Mouse (Mus musculus) forebrain, embryonic 14.5 days (tissue): Measurements from ENCODE around the gene H13. TPM values are rescaled to one million over a fixed set of nuclear protein-coding genes. Genes with fewer than 3 reads are reported as not detected.

Source experiments
- ATAC-seq: fragments of 200-750 bp; cut with Nextera tagmentation; 2 replicates; pipeline ENCODE4 v1.8.0; 2017; ENCODE audit warnings: mild to moderate bottlenecking, moderate library complexity
- DNase-seq: peaks from one replicate; pipeline ENCODE4 v3.0.0-alpha.2; 2015; ENCODE audit warnings: low spot score
- H3K27ac ChIP-seq: fragments of 300-500 bp; sonication (generic); 2 replicates; pipeline ENCODE4 v1.5.1; 2014; ENCODE audit warnings: low read depth, mild to moderate bottlenecking, control low read depth, low read length, moderate library complexity
- H3K27me3 ChIP-seq: fragments of 300-500 bp; sonication (generic); replicated peaks from 2 replicates; pipeline ENCODE4 v1.6.1; 2014; ENCODE audit warnings: low read length, control low read depth, mixed read lengths; ENCODE audit not compliant: control insufficient read depth, insufficient read depth
- H3K36me3 ChIP-seq: fragments of 300-500 bp; sonication (generic); 2 replicates; pipeline ENCODE4 v1.6.1; 2014; ENCODE audit warnings: low read length, control low read depth; ENCODE audit not compliant: control insufficient read depth, insufficient read depth
- H3K4me1 ChIP-seq: fragments of 300-500 bp; sonication (generic); 2 replicates; pipeline ENCODE4 v1.6.1; 2014; ENCODE audit warnings: antibody characterized with exemption, low read length, control low read depth; ENCODE audit not compliant: control insufficient read depth, insufficient read depth
- H3K4me2 ChIP-seq: fragments of 300-500 bp; sonication (generic); 2 replicates; pipeline ENCODE4 v1.6.1; 2014; ENCODE audit warnings: mild to moderate bottlenecking, control low read depth, low read length
- H3K4me3 ChIP-seq: fragments of 300-500 bp; sonication (generic); 2 replicates; pipeline ENCODE4 v1.5.1; 2014; ENCODE audit warnings: low read depth, low read length, control low read depth
- H3K9ac ChIP-seq: fragments of 300-500 bp; sonication (generic); 2 replicates; pipeline ENCODE4 v1.6.1; 2014; ENCODE audit warnings: mild to moderate bottlenecking, low read length, control low read depth, moderate library complexity
- H3K9me3 ChIP-seq: fragments of 300-500 bp; sonication (generic); replicated peaks from 2 replicates; pipeline ENCODE4 v1.6.1; 2016; ENCODE audit warnings: low read length, control low read depth, mixed read lengths; ENCODE audit not compliant: control insufficient read depth
- WGBS: fragments of 180-500 bp; shearing (Covaris S2); extraction: QIAGEN DNeasy Blood & Tissue Kit; methylation state at CpG from one replicate; pipeline ENCODE4 v1.1.7; 2014; 5-methylcytosine and 5-hydroxymethylcytosine counted together
- polyA plus RNA-seq: library from polyadenylated mRNA; unstranded; fragments of >200 nt; fragmentation: Nextera tagmentation; extraction: Ambion mirVana; gene quantifications from 2 replicates; pipeline ENCODE4 v1.2.1, GENCODE M21; 2014

H13 gene
- polyA plus RNA-seq, 1 experiment from 2014 or later = 136 TPM

DNA sequence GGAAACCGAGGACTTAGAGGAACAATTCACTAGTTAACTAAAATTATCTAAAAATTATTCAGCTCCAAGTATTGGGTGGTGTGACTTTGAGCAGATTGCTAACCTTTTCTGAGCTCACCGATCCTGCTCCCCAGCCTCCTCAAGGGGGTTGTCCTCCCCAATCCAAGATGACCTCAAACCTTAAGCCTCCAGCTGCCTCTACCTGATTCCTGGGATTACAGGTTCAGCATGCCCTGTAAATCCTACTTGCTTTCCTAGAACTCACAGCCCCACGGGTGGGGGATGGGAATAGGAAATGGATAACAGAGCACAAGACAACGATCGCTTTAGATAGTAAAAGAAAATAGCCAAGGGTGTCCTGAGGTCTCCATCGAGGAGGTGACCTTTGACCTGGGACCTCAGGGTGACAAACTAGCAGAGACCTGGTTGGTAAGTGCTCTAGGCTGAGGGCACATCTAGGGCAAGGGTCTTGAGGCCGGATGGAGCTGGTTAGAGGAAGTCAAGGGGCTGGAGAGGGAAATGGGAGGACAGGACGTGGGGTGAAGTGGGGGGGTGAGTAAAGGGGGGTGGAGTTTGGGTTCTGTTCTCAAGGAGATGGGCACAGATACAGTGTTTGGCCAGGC lies 59.9 kb downstream of the H13 start:
- H3K9me3 ChIP-seq = no peaks in the 10 kb centered on the region

DNA sequence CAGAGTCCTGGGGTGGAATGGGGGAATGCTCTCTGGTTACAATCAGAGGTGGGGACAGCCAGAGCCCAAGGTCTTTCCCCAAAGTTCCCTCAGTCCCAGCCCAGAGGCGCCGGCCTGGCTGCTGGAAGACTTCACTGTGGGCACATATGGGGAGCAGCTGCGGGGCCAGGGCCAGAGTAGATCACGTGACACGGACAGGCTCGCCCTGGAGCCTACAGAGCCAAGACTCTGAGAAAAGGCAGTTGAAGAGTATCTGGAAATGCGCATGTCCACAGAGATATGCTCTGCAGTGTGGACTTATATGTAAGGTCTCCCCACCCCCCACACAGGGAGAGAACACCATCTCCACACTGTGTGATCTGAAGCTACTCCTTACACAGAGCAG lies 60.4 kb downstream of the H13 start:
- DNase-seq = no peak
- H3K27ac ChIP-seq = no peak overlapping the region; the same call in 1 of the 2 replicates
- WGBS = 70% methylated on average over 7 of the region's 7 CpGs
- H3K4me2 ChIP-seq = no peak overlapping the region
- H3K4me3 ChIP-seq = no peak overlapping the region
- no peaks in the 10 kb centered on the region for H3K27me3 ChIP-seq
- H3K36me3 ChIP-seq = no peaks in the 10 kb centered on the region
- no peak overlapping the region for H3K9ac ChIP-seq
- ATAC-seq = no peak
- H3K9me3 ChIP-seq = no peaks in the 10 kb centered on the region
- peaks cover 3% of the 10 kb centered on the region; the same call in 1 of the 2 replicates for H3K4me1 ChIP-seq

More for the DNA sequence above, 59.9 kb downstream of the H13 start:
- no peak overlapping the region for H3K4me3 ChIP-seq
- no peak for ATAC-seq
- no peak overlapping the region for H3K4me2 ChIP-seq
- no peaks in the 10 kb centered on the region for H3K36me3 ChIP-seq
- no peaks in the 10 kb centered on the region for H3K27me3 ChIP-seq
- H3K27ac ChIP-seq = no peak overlapping the region
- no peak for DNase-seq
- 76% methylated on average over 8 of the region's 8 CpGs for WGBS
- no peak overlapping the region for H3K9ac ChIP-seq
- peaks cover under 1% of the 10 kb centered on the region; the same call in 1 of the 2 replicates for H3K4me1 ChIP-seq

GRCm38 (mm10) chr2:152733201-152733600 lies 63.9 kb downstream of the H13 start:
- Histone ChIP-seq H3K36me3 (no peaks in the 10 kb centered on the region), H3K27me3 (peaks cover 11% of the 10 kb centered on the region), H3K9me3 (no peaks in the 10 kb centered on the region), H3K9ac (no peak overlapping the region), H3K4me2 (no peak overlapping the region), H3K4me3 (no peak overlapping the region), H3K4me1 (peaks cover 26% of the 10 kb centered on the region), H3K27ac (no peak overlapping the region)
- ATAC-seq (no peak), DNase-seq (no peak)
- WGBS = 92% methylated on average over 2 of the region's 2 CpGs

DNA sequence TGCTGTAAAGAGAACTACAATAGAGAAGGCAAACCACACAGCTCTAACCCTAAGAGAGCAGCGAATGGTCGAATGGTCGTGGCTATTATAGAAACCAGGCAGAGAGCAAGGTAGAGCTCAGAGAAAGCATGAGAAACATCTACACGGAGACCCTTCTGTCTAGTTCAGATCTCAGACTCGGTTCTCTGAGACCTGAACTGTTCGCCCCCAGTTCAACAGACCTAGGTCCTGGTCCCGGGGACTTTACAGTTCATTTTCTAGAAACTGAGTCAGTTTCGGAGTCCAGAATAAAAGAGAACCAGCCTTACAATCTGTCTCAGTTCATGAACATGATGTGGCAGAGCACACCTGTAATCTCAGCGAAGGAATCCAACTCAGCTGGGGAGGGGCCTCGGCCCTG lies 65.2 kb downstream of the H13 start:
- ATAC-seq = no peak
- Histone ChIP-seq H3K27me3 (peaks cover 11% of the 10 kb centered on the region), H3K27ac (peak overlapping the region; percentile 30; the same call in 1 of the 2 replicates), H3K36me3 (no peaks in the 10 kb centered on the region), H3K9me3 (no peaks in the 10 kb centered on the region), H3K4me1 (peaks cover 33% of the 10 kb centered on the region), H3K9ac (peak overlapping the region; percentile 75), H3K4me3 (peak overlapping the region; percentile 27), H3K4me2 (peak overlapping the region; percentile 92)
- no peak for DNase-seq
- 18% methylated on average over 10 of the region's 10 CpGs for WGBS

DNA sequence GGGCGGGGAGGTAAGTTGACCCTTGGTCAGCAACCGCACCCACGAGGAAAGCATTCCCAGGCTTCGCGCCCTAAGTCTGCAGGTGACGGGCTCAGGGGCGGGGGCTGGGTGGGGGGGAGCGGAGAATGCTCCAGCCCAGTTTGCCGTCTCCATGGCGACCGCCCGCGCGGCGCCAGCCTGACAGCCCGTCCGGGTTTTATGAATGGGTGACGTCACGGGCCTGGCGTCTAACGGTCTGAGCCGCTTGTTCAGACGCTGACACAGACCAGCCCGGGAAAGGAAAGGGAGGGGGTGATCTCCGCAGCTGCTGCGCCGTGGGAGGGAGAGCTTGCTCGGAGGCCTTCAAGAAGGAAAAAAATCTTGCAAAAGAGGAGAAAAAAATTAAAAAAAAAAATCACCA lies 65.7 kb downstream of the H13 start:
- H3K4me1 ChIP-seq = peaks cover 33% of the 10 kb centered on the region
- H3K4me2 ChIP-seq = peak overlapping the region; percentile 92
- peaks cover 11% of the 10 kb centered on the region for H3K27me3 ChIP-seq
- H3K4me3 ChIP-seq = peak overlapping the region; percentile 27
- H3K27ac ChIP-seq = 0 out of 2 replicates have a peak overlapping the region, but pooled peaks have one; percentile 30
- WGBS = 0% methylated on average over 27 of the region's 28 CpGs
- ATAC-seq (peak; percentile 94), DNase-seq (peak; percentile 98)
- no peaks in the 10 kb centered on the region for H3K36me3 ChIP-seq
- H3K9ac ChIP-seq = peak overlapping the region; percentile 75
- no peaks in the 10 kb centered on the region for H3K9me3 ChIP-seq

DNA sequence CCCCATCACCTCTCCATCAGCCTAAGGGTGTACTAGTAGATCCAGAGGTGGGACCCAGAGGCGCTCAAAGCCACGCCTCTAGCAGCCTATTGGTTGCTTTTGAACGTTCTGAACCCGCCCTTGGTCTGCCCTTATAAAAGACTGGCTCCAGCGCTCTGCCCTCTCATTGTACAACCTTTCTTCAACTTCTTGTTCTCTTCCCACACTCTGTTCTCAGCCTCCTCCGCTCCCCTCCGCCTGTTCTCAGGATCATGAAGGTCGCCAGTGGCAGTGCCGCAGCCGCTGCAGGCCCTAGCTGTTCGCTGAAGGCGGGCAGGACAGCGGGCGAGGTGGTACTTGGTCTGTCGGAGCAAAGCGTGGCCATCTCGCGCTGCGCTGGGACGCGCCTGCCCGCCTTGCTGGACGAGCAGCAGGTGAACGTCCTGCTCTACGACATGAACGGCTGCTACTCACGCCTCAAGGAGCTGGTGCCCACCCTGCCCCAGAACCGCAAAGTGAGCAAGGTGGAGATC lies 66.9 kb downstream of the H13 start, which contains the start of gene Id1:
Gene Id1 (plus strand): TSS at position 162 of the 512 bp plus-strand sequence.
- DNase-seq = peak; percentile 89
- peak within 1 kb of the TSS; percentile 48 for H3K4me3 ChIP-seq
- peaks cover 11% of the 10 kb centered on the region for H3K27me3 ChIP-seq
- no peaks in the 10 kb centered on the region for H3K36me3 ChIP-seq
- H3K9me3 ChIP-seq = no peaks in the 10 kb centered on the region
- 0% methylated on average over 28 of the region's 28 CpGs for WGBS
- peak; percentile 60 for ATAC-seq
- peak within 1 kb of the TSS; percentile 79 for H3K27ac ChIP-seq
- peaks cover 33% of the 10 kb centered on the region for H3K4me1 ChIP-seq
- H3K4me2 ChIP-seq = peak within 1 kb of the TSS; percentile 92
- H3K9ac ChIP-seq = peak within 1 kb of the TSS; percentile 75

DNA sequence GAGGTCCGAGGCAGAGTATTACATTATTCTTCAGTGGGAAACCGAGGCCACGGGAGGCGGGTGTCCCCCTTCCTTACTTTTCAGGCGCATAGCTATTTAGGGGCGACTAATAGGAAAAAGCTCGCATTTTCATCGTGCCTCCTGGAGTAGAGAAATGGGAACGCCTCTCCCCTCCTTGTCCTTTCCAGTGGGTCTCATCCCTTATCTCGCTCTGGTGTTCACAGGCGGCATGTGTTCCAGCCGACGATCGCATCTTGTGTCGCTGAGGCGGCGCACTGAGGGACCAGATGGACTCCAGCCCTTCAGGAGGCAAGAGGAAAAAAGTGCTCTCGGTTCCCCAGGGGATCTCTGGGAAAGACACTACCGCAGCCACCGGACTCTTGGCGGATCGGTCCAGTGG lies 67.5 kb downstream of the H13 start:
- ATAC-seq (no peak), DNase-seq (peak; percentile 53)
- under 1% methylated on average over 22 of the region's 22 CpGs for WGBS
- peaks cover 36% of the 10 kb centered on the region for H3K4me1 ChIP-seq
- H3K9ac ChIP-seq = peak overlapping the region; percentile 75
- H3K27me3 ChIP-seq = peaks cover 11% of the 10 kb centered on the region
- no peaks in the 10 kb centered on the region for H3K9me3 ChIP-seq
- peak overlapping the region; percentile 39; the same call in 1 of the 2 replicates for H3K27ac ChIP-seq
- peak overlapping the region; percentile 92 for H3K4me2 ChIP-seq
- H3K36me3 ChIP-seq = no peaks in the 10 kb centered on the region
- peak overlapping the region; percentile 48 for H3K4me3 ChIP-seq

DNA sequence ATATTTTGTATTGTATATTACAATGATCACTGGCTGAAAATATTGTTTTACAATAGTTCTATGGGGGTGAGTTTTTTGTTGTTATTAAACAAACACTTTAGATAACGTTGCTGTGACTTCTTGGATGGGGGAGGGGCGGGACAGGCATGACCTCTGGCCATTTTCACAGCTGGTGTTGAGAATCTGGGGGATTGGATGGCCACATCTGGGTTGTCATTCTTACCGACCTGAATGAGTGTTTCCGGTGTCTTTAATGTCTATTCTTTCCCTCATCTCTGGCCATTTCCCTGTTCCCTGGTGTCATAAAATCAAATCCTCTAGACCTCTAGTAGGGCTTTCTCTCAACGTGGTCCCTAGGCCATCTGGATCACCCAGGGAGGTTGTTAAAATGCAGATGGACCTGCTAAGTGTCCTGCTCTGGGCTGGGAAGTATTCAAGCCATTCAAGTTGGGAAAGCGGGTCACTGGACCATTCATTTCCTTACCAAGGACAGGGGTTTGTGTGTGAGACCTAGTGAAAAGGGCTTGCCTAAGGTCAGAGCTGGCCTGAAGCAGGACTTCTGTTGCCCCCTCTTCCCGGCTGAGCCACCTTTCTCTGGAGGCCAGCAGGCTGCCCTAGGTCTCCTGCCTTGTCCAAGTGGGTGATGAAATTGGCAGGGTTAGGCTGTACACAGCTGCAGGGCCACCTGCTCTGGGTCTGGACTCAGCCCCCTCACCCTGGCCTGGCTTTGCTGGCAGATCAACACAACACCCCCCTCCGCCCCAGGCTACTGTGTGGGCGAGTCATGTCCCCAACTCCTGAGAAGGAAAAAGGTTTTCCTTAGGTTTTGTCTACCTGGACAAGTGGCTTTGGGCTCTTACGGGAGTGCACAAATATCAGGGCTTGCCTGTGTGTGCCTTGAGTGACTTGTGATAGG lies 68.3 kb downstream of the H13 start:
- ATAC-seq (no peak), DNase-seq (no peak)
- H3K4me3 ChIP-seq = peak overlapping the region; percentile 48
- peak overlapping the region; percentile 75 for H3K9ac ChIP-seq
- H3K27ac ChIP-seq = 0 out of 2 replicates have a peak overlapping the region, but pooled peaks have one; percentile 49
- H3K36me3 ChIP-seq = no peaks in the 10 kb centered on the region
- H3K4me1 ChIP-seq = peaks cover 36% of the 10 kb centered on the region
- no peaks in the 10 kb centered on the region for H3K9me3 ChIP-seq
- H3K4me2 ChIP-seq = peak overlapping the region; percentile 92
- peaks cover 11% of the 10 kb centered on the region for H3K27me3 ChIP-seq
- 27% methylated on average over 10 of the region's 10 CpGs for whole genome bisulfite sequencing
